Mouse (Mus musculus) embryonic facial prominence, embryonic 15.5 days (tissue): ENCODE results near the gene Ypel2. TPM values are rescaled to one million over a fixed set of nuclear protein-coding genes. Genes with fewer than 3 reads are reported as not detected.
A peak's percentile ranks its signal among the peaks of the same experiment; 100 is the strongest.

ENCODE experiments used
- ATAC-seq: fragments of 200-750 bp; cut with Nextera tagmentation; 2 replicates; pipeline ENCODE4 v1.8.0; 2017; ENCODE audit warnings: low read depth, moderate TSS enrichment; ENCODE audit not compliant: insufficient number of reproducible peaks, low FRiP score, low TSS enrichment
- H3K27ac ChIP-seq: fragments of 300-500 bp; sonication (generic); replicated peaks from 2 replicates; pipeline ENCODE4 v1.5.1; 2015; ENCODE audit warnings: mild to moderate bottlenecking, inconsistent platforms
- H3K27me3 ChIP-seq: fragments of 300-500 bp; sonication (generic); 2 replicates; pipeline ENCODE4 v1.6.1; 2015; ENCODE audit warnings: inconsistent platforms
- H3K36me3 ChIP-seq: fragments of 300-500 bp; sonication (generic); 2 replicates; pipeline ENCODE4 v1.6.1; 2015; ENCODE audit warnings: mild to moderate bottlenecking, inconsistent platforms
- H3K4me1 ChIP-seq: fragments of 300-500 bp; sonication (generic); 2 replicates; pipeline ENCODE4 v1.6.1; 2015; ENCODE audit warnings: inconsistent platforms
- H3K4me2 ChIP-seq: fragments of 300-500 bp; sonication (generic); replicated peaks from 2 replicates; pipeline ENCODE4 v1.6.1; 2015; ENCODE audit warnings: mild to moderate bottlenecking, inconsistent platforms
- H3K4me3 ChIP-seq: fragments of 300-500 bp; sonication (generic); replicated peaks from 2 replicates; pipeline ENCODE4 v1.5.1; 2015; ENCODE audit warnings: mild to moderate bottlenecking, inconsistent platforms
- H3K9ac ChIP-seq: fragments of 300-500 bp; sonication (generic); 2 replicates; pipeline ENCODE4 v1.6.1; 2015; ENCODE audit warnings: inconsistent platforms
- H3K9me3 ChIP-seq: fragments of 300-500 bp; sonication (generic); replicated peaks from 2 replicates; pipeline ENCODE4 v1.6.1; 2016; ENCODE audit warnings: inconsistent platforms
- WGBS: fragments of 180-500 bp; shearing (Covaris S2); methylation state at CpG from one replicate; pipeline ENCODE4 v1.1.7; 2015; 5-methylcytosine and 5-hydroxymethylcytosine counted together
- polyA plus RNA-seq: library from polyadenylated mRNA; unstranded; fragments of >200 nt; fragmentation: Nextera tagmentation; extraction: Ambion mirVana; gene quantifications from 2 replicates; pipeline ENCODE4 v1.2.1, GENCODE M21; 2015

Ypel2 gene
- polyA plus RNA-seq, 1 experiment from 2014 or later = 8.8 TPM

- H3K36me3 ChIP-seq = no peaks in the 10 kb centered on the region
- 84% methylated on average over 8 of the region's 8 CpGs for WGBS
- no peak overlapping the region for H3K4me3 ChIP-seq
- no peak overlapping the region for H3K4me2 ChIP-seq
- H3K9me3 ChIP-seq = no peaks in the 10 kb centered on the region
- H3K27me3 ChIP-seq = no peaks in the 10 kb centered on the region
- no peak for ATAC-seq
- no peak overlapping the region for H3K9ac ChIP-seq
- H3K4me1 ChIP-seq = no peaks in the 10 kb centered on the region
- no peak overlapping the region for H3K27ac ChIP-seq
These were observed 25.9 kb upstream of the Ypel2 start for GRCm38 (mm10) chr11:87019431-87019830.

GRCm38 (mm10) chr11:87018081-87018480 is 24.6 kb upstream of the Ypel2 start:
- Histone ChIP-seq H3K27me3 (no peaks in the 10 kb centered on the region), H3K9ac (no peak overlapping the region), H3K9me3 (no peaks in the 10 kb centered on the region), H3K4me2 (no peak overlapping the region), H3K27ac (no peak overlapping the region), H3K4me3 (no peak overlapping the region), H3K4me1 (no peaks in the 10 kb centered on the region), H3K36me3 (no peaks in the 10 kb centered on the region)
- no peak for ATAC-seq
- 46% methylated on average over 4 of the region's 4 CpGs for WGBS

GRCm38 (mm10) chr11:87015691-87016090 is 22.2 kb upstream of the Ypel2 start:
- Histone ChIP-seq H3K4me3 (no peak overlapping the region), H3K9me3 (no peaks in the 10 kb centered on the region), H3K27ac (no peak overlapping the region), H3K27me3 (no peaks in the 10 kb centered on the region), H3K4me1 (no peaks in the 10 kb centered on the region), H3K9ac (no peak overlapping the region), H3K36me3 (no peaks in the 10 kb centered on the region), H3K4me2 (no peak overlapping the region)
- WGBS = 54% methylated on average over 3 of the region's 3 CpGs
- no peak for ATAC-seq

GRCm38 (mm10) chr11:87010476-87010875 is 17.0 kb upstream of the Ypel2 start:
- Histone ChIP-seq H3K27me3 (no peaks in the 10 kb centered on the region), H3K27ac (no peak overlapping the region), H3K4me2 (no peak overlapping the region), H3K9me3 (no peaks in the 10 kb centered on the region), H3K36me3 (no peaks in the 10 kb centered on the region), H3K4me1 (peaks cover 4% of the 10 kb centered on the region; the same call in 1 of the 2 replicates), H3K4me3 (no peak overlapping the region), H3K9ac (no peak overlapping the region)
- no peak for ATAC-seq
- WGBS = 20% methylated on average over 9 of the region's 9 CpGs

GRCm38 (mm10) chr11:87007371-87007770 is 13.9 kb upstream of the Ypel2 start:
- ATAC-seq = no peak
- Histone ChIP-seq H3K9ac (no peak overlapping the region), H3K27ac (peak overlapping the region; percentile 29), H3K4me1 (peaks cover 4% of the 10 kb centered on the region; the same call in 1 of the 2 replicates), H3K4me2 (no peak overlapping the region), H3K9me3 (no peaks in the 10 kb centered on the region), H3K4me3 (no peak overlapping the region), H3K36me3 (no peaks in the 10 kb centered on the region), H3K27me3 (no peaks in the 10 kb centered on the region)
- 19% methylated on average over 8 of the region's 8 CpGs for WGBS

- H3K9ac ChIP-seq = no peak overlapping the region
- no peaks in the 10 kb centered on the region for H3K9me3 ChIP-seq
- no peak overlapping the region for H3K4me2 ChIP-seq
- no peak overlapping the region for H3K4me3 ChIP-seq
- H3K4me1 ChIP-seq = peaks cover 4% of the 10 kb centered on the region; the same call in 1 of the 2 replicates
- ATAC-seq = no peak
- peak overlapping the region; percentile 44; the same call in 1 of the 2 replicates for H3K27ac ChIP-seq
- no peaks in the 10 kb centered on the region for H3K27me3 ChIP-seq
- 40% methylated on average over 12 of the region's 12 CpGs for WGBS
- no peaks in the 10 kb centered on the region for H3K36me3 ChIP-seq
These were observed 11.7 kb upstream of the Ypel2 start for GRCm38 (mm10) chr11:87004960-87005755.

GRCm38 (mm10) chr11:87002078-87002829 is 8.7 kb upstream of the Ypel2 start:
- Histone ChIP-seq H3K27ac (no peak overlapping the region), H3K9ac (no peak overlapping the region), H3K4me3 (no peak overlapping the region), H3K36me3 (no peaks in the 10 kb centered on the region), H3K9me3 (no peaks in the 10 kb centered on the region), H3K4me2 (no peak overlapping the region), H3K27me3 (no peaks in the 10 kb centered on the region), H3K4me1 (peaks cover under 1% of the 10 kb centered on the region; the same call in 1 of the 2 replicates)
- 62% methylated on average over 10 of the region's 10 CpGs for WGBS
- ATAC-seq = no peak

GRCm38 (mm10) chr11:87001217-87001616 is 7.7 kb upstream of the Ypel2 start:
- 79% methylated on average over 8 of the region's 8 CpGs for WGBS
- Histone ChIP-seq H3K36me3 (no peaks in the 10 kb centered on the region), H3K27me3 (no peaks in the 10 kb centered on the region), H3K27ac (no peak overlapping the region), H3K9ac (no peak overlapping the region), H3K9me3 (no peaks in the 10 kb centered on the region), H3K4me1 (no peaks in the 10 kb centered on the region), H3K4me2 (no peak overlapping the region), H3K4me3 (no peak overlapping the region)
- no peak for ATAC-seq

GRCm38 (mm10) chr11:86996266-86996665 is 2.8 kb upstream of the Ypel2 start:
- no peak overlapping the region for H3K4me3 ChIP-seq
- no peak overlapping the region for H3K4me2 ChIP-seq
- H3K4me1 ChIP-seq = peaks cover 22% of the 10 kb centered on the region
- H3K27me3 ChIP-seq = no peaks in the 10 kb centered on the region
- ATAC-seq = no peak
- H3K9me3 ChIP-seq = no peaks in the 10 kb centered on the region
- H3K36me3 ChIP-seq = no peaks in the 10 kb centered on the region
- whole genome bisulfite sequencing = 53% methylated on average over 2 of the region's 2 CpGs
- no peak overlapping the region for H3K9ac ChIP-seq
- H3K27ac ChIP-seq = no peak overlapping the region

GRCm38 (mm10) chr11:86995625-86996221 is 2.2 kb upstream of the Ypel2 start:
- H3K9ac ChIP-seq = no peak overlapping the region
- WGBS = 38% methylated on average over 6 of the region's 6 CpGs

More at GRCm38 (mm10) chr11:86995625-86996221, 2.2 kb upstream of the Ypel2 start:
- Histone ChIP-seq H3K4me1 (peaks cover 24% of the 10 kb centered on the region), H3K36me3 (no peaks in the 10 kb centered on the region), H3K4me3 (no peak overlapping the region), H3K9me3 (no peaks in the 10 kb centered on the region), H3K4me2 (no peak overlapping the region), H3K27me3 (no peaks in the 10 kb centered on the region), H3K27ac (no peak overlapping the region)
- ATAC-seq = no peak
